Mouse (Mus musculus) erythroblast, embryonic 14.5 days (primary cell): ENCODE results near the gene Cc2d2b.

Experiments
- GATA1 ChIP-seq: IDR thresholded peaks from 2 replicates; pipeline ENCODE4 v1.6.1; 2012; ENCODE audit warnings: low read length, inconsistent platforms, mixed read lengths
- TAL1 ChIP-seq: IDR thresholded peaks from 3 replicates; pipeline ENCODE4 v1.6.1; 2012; ENCODE audit warnings: low read length, inconsistent platforms, mixed read lengths

- TF ChIP-seq GATA1 (no peak), TAL1 (no peak)
These were observed 56.7 kb downstream of the Cc2d2b start for GRCm38 (mm10) chr19:40805176-40805737.
